Mouse (Mus musculus) fibroblast of lung, adult 2 months (primary cell): Measurements from ENCODE around the gene March7.

Source experiments
- DNase-seq: peaks from one replicate; pipeline ENCODE4 v3.0.0-alpha.2; 2011; ENCODE audit warnings: low read depth

Gene March7

GRCm38 (mm10) chr2:60288606-60289005 is 78.9 kb downstream of the March7 start:
- DNase-seq = no peak

GRCm38 (mm10) chr2:60289451-60289850 is 79.8 kb downstream of the March7 start:
- no peak for DNase-seq

GRCm38 (mm10) chr2:60291381-60291780 is 81.7 kb downstream of the March7 start:
- no peak for DNase-seq

- DNase-seq = no peak
Observed at GRCm38 (mm10) chr2:60298266-60298665, 88.6 kb downstream of the March7 start.

GRCm38 (mm10) chr2:60299323-60299722 is 89.6 kb downstream of the March7 start:
- DNase-seq = no peak
